Mouse (Mus musculus) hindbrain, embryonic 12.5 days (tissue): Measurements from ENCODE around the gene C1ql3. TPM values are rescaled to one million over a fixed set of nuclear protein-coding genes. Genes with fewer than 3 reads are reported as not detected.

Experiments used
- ATAC-seq: fragments of 200-750 bp; cut with Nextera tagmentation; 2 replicates; pipeline ENCODE4 v1.8.0; 2017; ENCODE audit warnings: moderate TSS enrichment; ENCODE audit not compliant: low FRiP score
- H3K27ac ChIP-seq: fragments of 300-500 bp; sonication (generic); 2 replicates; pipeline ENCODE4 v1.5.1; 2016; ENCODE audit warnings: mild to moderate bottlenecking
- H3K27me3 ChIP-seq: fragments of 300-500 bp; sonication (generic); 2 replicates; pipeline ENCODE4 v1.6.1; 2016; ENCODE audit warnings: mild to moderate bottlenecking
- H3K36me3 ChIP-seq: fragments of 300-500 bp; sonication (generic); 2 replicates; pipeline ENCODE4 v1.6.1; 2016; ENCODE audit warnings: mild to moderate bottlenecking
- H3K4me1 ChIP-seq: fragments of 300-500 bp; sonication (generic); 2 replicates; pipeline ENCODE4 v1.6.1; 2016
- H3K4me2 ChIP-seq: fragments of 300-500 bp; sonication (generic); replicated peaks from 2 replicates; pipeline ENCODE4 v1.6.1; 2016; ENCODE audit warnings: mild to moderate bottlenecking
- H3K4me3 ChIP-seq: fragments of 300-500 bp; sonication (generic); 2 replicates; pipeline ENCODE4 v1.5.1; 2016; ENCODE audit warnings: mild to moderate bottlenecking
- H3K9ac ChIP-seq: fragments of 300-500 bp; sonication (generic); 2 replicates; pipeline ENCODE4 v1.6.1; 2016; ENCODE audit warnings: mild to moderate bottlenecking, moderate library complexity
- H3K9me3 ChIP-seq: fragments of 300-500 bp; sonication (generic); replicated peaks from 2 replicates; pipeline ENCODE4 v1.6.1; 2016; ENCODE audit warnings: mild to moderate bottlenecking
- WGBS: fragments of 180-500 bp; shearing (Covaris S2); methylation state at CpG from one replicate; pipeline ENCODE4 v1.1.7; 2016; 5-methylcytosine and 5-hydroxymethylcytosine counted together
- polyA plus RNA-seq: library from polyadenylated mRNA; unstranded; fragments of >200 nt; fragmentation: Nextera tagmentation; extraction: Ambion mirVana; gene quantifications from 2 replicates; pipeline ENCODE4 v1.2.1, GENCODE M21; 2016

C1ql3 gene
- polyA plus RNA-seq, 1 experiment from 2014 or later = 7.6 TPM

- 61% methylated on average over 1 of the region's 1 CpGs for WGBS
- H3K36me3 ChIP-seq = no peaks in the 10 kb centered on the region
- no peak overlapping the region for H3K9ac ChIP-seq
- no peak overlapping the region for H3K27ac ChIP-seq
- H3K4me3 ChIP-seq = no peak overlapping the region
- H3K27me3 ChIP-seq = peaks cover 46% of the 10 kb centered on the region
- no peak for ATAC-seq
- peaks cover 23% of the 10 kb centered on the region for H3K4me1 ChIP-seq
- 0 out of 2 replicates have a peak overlapping the region, but pooled peaks have one; percentile 11 for H3K4me2 ChIP-seq
- no peaks in the 10 kb centered on the region for H3K9me3 ChIP-seq
Measured at GRCm38 (mm10) chr2:13008433-13008832, 3.2 kb downstream of the C1ql3 start.

DNA sequence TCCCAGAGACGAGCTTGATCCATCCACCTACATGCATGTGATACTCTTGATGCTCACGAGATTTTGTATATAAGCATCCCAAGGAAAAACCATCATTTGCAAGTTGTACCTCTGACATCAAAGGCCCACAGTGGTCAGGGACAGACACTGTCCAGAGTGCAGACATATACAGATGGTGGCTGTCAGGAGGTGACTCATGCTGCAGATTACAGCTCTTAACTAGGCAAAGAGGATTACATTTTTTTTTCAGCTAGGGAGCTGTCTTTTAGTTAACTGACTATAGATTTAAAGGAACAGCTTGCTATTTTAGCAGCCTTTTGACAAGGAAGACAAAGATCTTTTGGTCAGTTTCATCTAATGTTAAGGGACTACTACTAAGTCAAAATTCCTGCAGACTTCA is 11.6 kb downstream of the C1ql3 start:
- Histone ChIP-seq H3K27ac (no peak overlapping the region), H3K4me2 (no peak overlapping the region), H3K4me1 (no peaks in the 10 kb centered on the region), H3K27me3 (no peaks in the 10 kb centered on the region), H3K36me3 (no peaks in the 10 kb centered on the region), H3K9ac (no peak overlapping the region), H3K4me3 (no peak overlapping the region), H3K9me3 (no peaks in the 10 kb centered on the region)
- whole genome bisulfite sequencing = 78% methylated on average over 2 of the region's 2 CpGs
- no peak for ATAC-seq

DNA sequence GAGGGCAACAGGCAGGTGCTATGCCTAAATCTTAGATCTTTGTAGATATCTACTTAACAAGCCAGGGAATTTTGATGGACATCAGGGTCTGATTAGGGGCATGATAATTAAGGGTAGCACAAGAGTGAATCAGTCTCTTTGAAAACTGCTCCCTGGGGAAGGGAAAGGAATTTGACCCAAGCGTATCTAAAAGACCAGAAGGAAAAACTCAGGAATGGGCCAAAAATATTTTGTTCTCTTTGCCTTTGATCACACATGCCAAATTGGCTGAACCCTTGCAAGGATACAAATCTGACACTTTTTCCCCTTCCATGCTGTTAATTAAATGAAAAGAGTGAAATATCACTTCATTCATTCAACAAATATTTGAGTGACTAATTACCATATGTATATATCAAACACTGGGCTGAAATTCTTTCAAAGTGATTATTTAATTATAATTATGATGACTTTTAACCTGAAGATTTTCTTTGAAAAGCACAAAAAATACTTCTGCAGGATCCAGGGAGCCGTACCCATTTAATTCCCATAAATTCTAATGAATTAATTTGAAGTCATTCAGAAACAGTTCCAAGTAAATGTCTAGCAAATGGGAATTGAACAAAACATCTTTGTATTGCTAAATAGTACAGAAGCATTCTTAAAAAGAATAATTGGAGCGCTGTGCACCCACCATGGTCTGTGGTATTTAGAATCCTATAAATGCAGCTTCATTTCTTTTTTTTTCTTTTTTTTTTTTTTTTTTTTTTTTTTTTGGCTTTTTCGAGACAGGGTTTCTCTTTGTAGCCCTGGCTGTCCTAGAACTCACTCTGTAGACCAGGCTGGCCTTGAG is 26.5 kb downstream of the C1ql3 start:
- no peaks in the 10 kb centered on the region for H3K9me3 ChIP-seq
- 72% methylated on average over 4 of the region's 4 CpGs for WGBS
- no peak for ATAC-seq
- no peak overlapping the region for H3K9ac ChIP-seq
- no peaks in the 10 kb centered on the region for H3K4me1 ChIP-seq
- H3K27ac ChIP-seq = no peak overlapping the region
- H3K4me3 ChIP-seq = no peak overlapping the region
- H3K4me2 ChIP-seq = no peak overlapping the region
- no peaks in the 10 kb centered on the region for H3K27me3 ChIP-seq
- no peaks in the 10 kb centered on the region for H3K36me3 ChIP-seq

- H3K27ac ChIP-seq = no peak overlapping the region
- no peak overlapping the region for H3K9ac ChIP-seq
- no peak for ATAC-seq
- H3K9me3 ChIP-seq = no peaks in the 10 kb centered on the region
- 75% methylated on average over 4 of the region's 4 CpGs for WGBS
- H3K4me3 ChIP-seq = no peak overlapping the region
- no peak overlapping the region for H3K4me2 ChIP-seq
- H3K36me3 ChIP-seq = no peaks in the 10 kb centered on the region
- no peaks in the 10 kb centered on the region for H3K27me3 ChIP-seq
- no peaks in the 10 kb centered on the region for H3K4me1 ChIP-seq
Measured at GRCm38 (mm10) chr2:12978771-12979170, 32.8 kb downstream of the C1ql3 start.

DNA sequence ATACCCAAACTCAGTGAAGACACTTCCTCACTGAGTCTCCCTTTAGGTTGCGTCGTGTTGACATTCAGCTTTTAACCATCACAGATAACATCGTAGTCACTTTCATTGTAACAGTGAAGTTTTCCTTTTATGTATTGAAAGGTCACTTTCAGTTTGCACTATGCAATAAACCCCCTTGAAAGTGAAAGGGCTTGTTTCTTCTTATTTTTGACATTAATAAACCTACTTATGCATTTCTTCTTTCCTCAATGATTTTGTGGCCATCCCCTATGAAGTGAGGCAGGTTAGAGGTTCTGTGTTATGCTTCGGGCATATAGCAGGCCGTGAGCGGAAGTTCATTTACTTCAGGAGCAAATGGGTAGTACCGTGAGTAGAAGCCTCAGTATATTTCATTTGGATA is 34.2 kb downstream of the C1ql3 start:
- Histone ChIP-seq H3K27ac (no peak overlapping the region), H3K4me1 (no peaks in the 10 kb centered on the region), H3K9ac (no peak overlapping the region), H3K9me3 (no peaks in the 10 kb centered on the region), H3K27me3 (no peaks in the 10 kb centered on the region), H3K36me3 (no peaks in the 10 kb centered on the region), H3K4me2 (no peak overlapping the region), H3K4me3 (no peak overlapping the region)
- WGBS = 95% methylated on average over 7 of the region's 7 CpGs
- ATAC-seq = no peak

GRCm38 (mm10) chr2:12973752-12974151 is 37.9 kb downstream of the C1ql3 start:
- no peak for ATAC-seq
- Histone ChIP-seq H3K27ac (no peak overlapping the region), H3K4me1 (no peaks in the 10 kb centered on the region), H3K9ac (no peak overlapping the region), H3K27me3 (no peaks in the 10 kb centered on the region), H3K4me2 (no peak overlapping the region), H3K4me3 (no peak overlapping the region), H3K9me3 (no peaks in the 10 kb centered on the region), H3K36me3 (no peaks in the 10 kb centered on the region)
- 93% methylated on average over 2 of the region's 2 CpGs for WGBS

DNA sequence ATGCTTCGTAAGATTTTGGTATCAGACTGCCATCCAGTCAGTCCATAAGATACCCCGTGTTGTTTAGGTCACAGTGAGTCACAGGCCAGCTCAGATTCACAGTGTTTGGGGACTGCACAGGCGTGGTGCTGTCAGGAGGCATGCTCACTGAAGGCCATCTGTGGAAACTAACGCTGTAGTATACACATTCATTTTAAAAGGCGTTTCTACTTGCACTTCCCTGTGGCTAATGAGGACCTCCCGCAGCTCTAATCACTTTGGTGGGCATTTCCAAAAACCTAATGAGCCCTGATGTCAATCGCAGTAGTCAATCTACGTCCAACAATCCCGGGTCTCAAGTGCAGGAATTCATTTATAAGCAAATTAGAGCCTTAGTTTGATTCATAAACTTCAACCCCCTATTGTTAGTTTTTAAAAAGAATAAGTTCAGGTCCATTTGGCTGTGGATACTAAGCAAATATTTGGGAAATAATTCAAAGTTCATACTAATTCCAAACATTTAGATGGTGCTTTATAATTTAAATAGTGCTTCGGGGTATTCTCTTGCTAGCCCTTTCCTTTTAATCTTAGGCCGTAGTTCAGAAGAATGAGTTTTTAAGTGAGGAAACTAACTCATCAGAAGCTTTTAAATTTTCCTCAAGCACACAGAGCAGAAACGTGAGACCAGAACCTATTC is 41.4 kb downstream of the C1ql3 start:
- H3K9me3 ChIP-seq = no peaks in the 10 kb centered on the region
- peak; percentile 50; the same call in 1 of the 2 replicates for ATAC-seq
- H3K27ac ChIP-seq = no peak overlapping the region
- H3K27me3 ChIP-seq = no peaks in the 10 kb centered on the region
- no peaks in the 10 kb centered on the region for H3K4me1 ChIP-seq
- H3K9ac ChIP-seq = no peak overlapping the region
- 49% methylated on average over 12 of the region's 12 CpGs for WGBS
- H3K4me3 ChIP-seq = no peak overlapping the region
- H3K36me3 ChIP-seq = no peaks in the 10 kb centered on the region
- H3K4me2 ChIP-seq = no peak overlapping the region

- no peak overlapping the region for H3K4me2 ChIP-seq
- no peak overlapping the region for H3K27ac ChIP-seq
- ATAC-seq = no peak
- H3K36me3 ChIP-seq = no peaks in the 10 kb centered on the region
- no peaks in the 10 kb centered on the region for H3K4me1 ChIP-seq
- no peak overlapping the region for H3K9ac ChIP-seq
- H3K9me3 ChIP-seq = no peaks in the 10 kb centered on the region
- H3K27me3 ChIP-seq = no peaks in the 10 kb centered on the region
- H3K4me3 ChIP-seq = no peak overlapping the region
Measured at GRCm38 (mm10) chr2:12956703-12957424, 54.7 kb downstream of the C1ql3 start.

Other genes starting within 250 kb of the C1ql3 start
- 11.0 and 13.6 TPM in 2 replicates for gene Pter, start 87.8 kb downstream of the C1ql3 start, polyA plus RNA-seq